Mouse (Mus musculus) heart, adult 2 months (tissue): ENCODE data around the gene Ostm1.

ENCODE experiments used
- CTCF ChIP-seq: fragments of 200-600 bp; IDR thresholded peaks from 2 replicates; pipeline ENCODE4 v1.8.1; 2022; ENCODE audit warnings: antibody characterized with exemption, mild to moderate bottlenecking, moderate library complexity
- EP300 ChIP-seq: fragments of 200-500 bp; IDR thresholded peaks from 2 replicates; pipeline ENCODE4 v1.6.1; 2011; ENCODE audit warnings: low read depth, low read length, control low read depth; ENCODE audit not compliant: insufficient read depth
- POLR2A ChIP-seq: fragments of 200-500 bp; IDR thresholded peaks from 2 replicates; pipeline ENCODE4 v1.6.1; 2011; ENCODE audit warnings: mild to moderate bottlenecking, low read depth, low read length, control low read depth; ENCODE audit not compliant: insufficient read depth

DNA sequence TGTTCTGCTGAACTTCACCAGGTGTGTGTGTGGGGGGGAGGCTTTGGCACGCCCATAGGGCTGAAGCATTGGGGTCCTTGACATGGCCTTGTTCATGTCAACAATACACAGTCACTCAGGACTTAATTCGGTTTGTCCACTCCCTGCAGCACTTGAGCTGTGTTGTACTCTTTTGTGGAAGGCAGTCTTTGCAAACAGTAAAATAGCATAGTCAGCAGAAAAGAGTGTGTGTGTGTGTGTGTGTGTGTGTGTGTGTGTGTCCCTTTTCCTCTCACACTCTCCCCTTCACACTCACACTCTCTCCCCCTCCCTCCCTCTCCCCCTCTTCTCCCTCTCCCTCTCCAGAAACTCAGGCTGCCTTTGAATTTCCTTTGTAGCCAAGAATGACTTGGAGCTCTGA is 34.7 kb downstream of the Ostm1 start:
- no peak for TF ChIP-seq POLR2A
- no peak for TF ChIP-seq CTCF
- TF ChIP-seq EP300 = no peak
